Mouse (Mus musculus) right cerebral cortex, postnatal 4 days (tissue): ENCODE measurements at regions not wholly inside any gene's neighbourhood (a gene's known extent, or its start where the extent isn't known, plus 50 kb on each side); places are given as distances from the start of the nearest gene placed in this dataset.
A peak's percentile ranks its signal among the peaks of the same experiment; 100 is the strongest.

Experiments used
- DNase-seq: peaks from one replicate; pipeline ENCODE4 v3.0.0-alpha.2; 2022

DNA sequence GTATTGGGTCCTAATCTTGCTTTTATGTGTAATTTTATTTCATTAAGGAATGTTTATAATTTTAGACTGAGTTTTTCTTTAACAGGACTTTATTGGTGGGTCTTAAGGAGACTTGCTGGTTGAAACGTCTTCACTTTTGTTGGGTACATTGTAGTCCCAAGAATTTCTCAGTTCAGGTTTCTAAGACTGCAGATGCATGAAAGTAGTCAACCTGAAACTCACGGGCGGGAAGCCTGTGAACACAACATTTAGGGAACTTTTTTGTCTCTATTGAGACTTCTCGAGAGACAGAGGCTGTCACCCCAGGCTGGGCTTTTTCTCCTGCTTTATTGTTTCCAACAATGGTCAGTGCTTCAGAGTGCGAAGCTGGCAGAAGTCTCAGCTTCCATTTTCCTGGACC lies 152.5 kb upstream of the Ankrd55 start:
- no peak for DNase-seq

DNA sequence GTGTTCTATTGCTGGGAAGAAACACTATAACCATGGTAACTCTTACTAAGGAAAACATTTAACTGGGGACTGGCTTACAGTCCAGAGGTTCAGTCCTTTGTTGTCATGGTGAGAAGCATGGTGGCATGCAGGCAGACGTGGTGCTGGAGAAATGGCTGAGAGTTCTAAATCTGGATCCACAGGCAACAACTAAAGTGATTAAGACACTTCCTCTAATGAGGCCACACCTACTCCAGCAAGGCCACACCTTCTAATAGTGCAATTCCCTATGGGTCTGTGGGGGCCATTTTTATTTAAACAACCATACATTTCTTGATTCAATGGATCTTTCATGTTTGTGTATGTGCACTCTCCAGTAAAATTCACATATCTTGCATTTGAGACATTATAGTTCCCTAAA lies 151.4 kb upstream of the Ankrd55 start:
- DNase-seq, result no peak

DNA sequence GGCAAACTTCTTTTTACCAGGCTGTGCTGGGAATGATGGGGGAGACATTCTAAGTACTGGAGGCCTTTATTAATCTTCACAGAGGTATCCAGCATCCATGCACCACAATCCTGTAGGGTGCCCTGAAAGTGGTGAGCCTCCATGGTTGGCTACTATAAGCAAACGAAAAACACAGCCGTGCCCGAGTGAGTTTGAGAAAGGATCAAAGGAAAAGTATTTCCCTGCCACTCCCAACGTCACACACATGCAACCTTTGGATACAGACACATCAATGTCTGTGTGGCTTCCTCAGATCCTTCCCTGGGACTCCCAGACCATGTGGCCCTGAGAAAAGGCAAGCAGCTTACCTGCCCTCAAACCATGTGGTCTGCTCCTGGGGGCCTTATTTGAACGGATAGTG lies 147.4 kb upstream of the Ankrd55 start:
- DNase-seq, result no peak

DNA sequence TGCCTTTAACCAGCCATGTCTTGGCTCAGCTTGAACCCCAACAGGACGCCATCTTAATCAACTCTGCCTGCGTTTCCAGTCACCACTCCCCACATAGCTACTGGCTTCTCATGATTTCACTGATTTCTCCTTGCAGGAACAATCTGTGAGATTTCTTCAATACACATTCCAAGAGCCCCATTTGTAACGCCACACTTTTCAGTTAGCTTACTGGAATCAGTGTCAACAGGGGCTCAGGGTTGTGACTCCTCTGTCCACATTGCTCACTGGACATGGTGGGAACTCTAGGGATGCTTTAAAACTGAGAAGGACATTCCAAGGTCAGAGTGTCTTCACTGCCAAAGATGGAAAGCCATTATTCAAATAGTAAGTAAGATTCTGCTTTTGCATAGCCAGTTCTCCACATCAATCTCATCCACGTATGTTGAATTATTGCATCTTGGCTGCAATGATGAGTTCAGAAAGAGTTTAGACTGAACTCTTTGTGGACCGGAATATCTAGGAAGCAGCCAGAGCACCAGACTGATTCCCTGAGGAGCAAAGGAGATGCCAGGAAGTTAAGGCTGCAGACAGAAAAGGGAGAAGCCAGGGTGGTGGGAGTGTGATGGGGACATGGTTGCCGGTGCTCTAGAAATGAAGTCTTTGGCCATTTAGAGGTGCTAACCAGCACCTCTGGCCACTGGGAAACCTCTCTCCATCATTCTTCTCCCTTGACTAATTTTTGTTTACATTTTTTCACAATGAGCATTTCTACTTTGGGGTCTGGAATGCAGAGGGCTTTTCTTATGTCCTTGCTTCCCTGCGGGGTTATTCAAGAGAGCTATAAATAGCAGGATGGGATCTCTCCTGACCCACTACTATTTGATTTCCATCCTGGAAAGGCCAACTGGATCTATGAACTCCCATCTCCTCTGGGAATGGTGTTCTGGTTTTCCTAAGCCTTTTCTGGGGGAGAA lies 143.6 kb upstream of the Ankrd55 start:
- DNase-seq, result no peak

DNA sequence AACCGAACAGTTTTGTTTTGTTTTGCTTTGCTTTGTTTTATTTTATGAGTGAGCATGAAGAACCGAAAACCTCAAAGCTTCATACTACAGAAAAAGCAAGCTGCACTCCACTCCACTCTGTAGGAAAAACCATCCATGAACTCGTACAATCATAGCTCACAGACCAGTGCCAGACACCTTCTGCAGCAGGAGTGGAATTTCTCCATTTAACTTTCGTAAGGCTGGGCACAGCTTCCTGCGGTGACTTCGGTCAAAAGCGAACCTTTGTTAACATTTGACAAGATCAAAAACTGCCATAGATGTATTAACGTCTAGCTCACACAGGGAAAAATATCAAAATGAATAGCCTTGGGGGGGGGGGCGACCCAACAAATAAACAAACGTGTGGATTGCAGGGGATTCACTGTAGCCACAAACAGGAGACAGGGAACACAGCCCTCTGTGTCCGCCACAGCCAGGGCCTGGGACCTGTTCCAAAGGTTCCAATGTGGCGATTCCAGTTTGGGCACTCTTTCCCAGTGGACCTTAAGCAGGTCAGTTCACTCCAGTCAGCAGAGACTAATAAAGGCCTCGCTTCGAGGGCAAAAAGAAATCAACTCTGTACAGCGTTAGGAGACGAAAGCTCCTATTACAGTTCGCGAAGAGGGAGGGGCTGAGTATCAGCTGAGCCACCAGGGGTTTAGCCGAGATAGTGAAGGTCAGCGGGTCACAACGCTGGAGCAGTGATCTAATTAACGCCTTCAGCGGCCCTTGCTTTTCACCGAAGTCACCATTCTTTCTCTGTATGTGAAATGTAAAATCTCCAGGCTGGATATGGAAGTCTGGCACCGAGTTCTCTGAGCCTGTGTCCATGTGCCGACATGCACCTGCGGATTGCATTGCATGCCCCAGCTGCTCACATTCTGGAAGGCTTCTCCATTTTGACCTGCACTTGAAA lies 135.4 kb upstream of the Ankrd55 start:
- peak; percentile 26 for DNase-seq

DNA sequence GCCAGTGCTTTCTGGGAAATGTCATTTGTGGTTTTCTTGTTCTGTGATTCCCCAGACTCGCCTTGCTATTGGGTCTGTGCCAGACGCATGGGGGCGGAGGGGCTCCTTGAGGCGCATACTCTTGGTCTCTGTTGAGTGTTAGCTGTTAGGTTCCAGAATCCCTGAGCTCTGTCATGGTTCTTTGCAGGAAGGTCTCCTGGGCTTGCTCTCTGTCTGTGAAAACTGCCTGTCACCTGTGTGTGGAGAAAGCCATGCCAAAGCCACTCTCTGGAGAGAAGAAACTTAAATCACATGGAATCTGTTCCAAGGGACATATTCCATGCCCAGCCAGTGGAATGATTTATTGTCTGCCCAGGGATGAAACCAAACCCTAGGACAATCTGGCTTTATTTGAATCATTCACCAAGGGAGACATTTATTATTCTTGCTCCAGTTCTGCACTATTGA lies 134.5 kb upstream of the Ankrd55 start:
- no peak for DNase-seq

DNA sequence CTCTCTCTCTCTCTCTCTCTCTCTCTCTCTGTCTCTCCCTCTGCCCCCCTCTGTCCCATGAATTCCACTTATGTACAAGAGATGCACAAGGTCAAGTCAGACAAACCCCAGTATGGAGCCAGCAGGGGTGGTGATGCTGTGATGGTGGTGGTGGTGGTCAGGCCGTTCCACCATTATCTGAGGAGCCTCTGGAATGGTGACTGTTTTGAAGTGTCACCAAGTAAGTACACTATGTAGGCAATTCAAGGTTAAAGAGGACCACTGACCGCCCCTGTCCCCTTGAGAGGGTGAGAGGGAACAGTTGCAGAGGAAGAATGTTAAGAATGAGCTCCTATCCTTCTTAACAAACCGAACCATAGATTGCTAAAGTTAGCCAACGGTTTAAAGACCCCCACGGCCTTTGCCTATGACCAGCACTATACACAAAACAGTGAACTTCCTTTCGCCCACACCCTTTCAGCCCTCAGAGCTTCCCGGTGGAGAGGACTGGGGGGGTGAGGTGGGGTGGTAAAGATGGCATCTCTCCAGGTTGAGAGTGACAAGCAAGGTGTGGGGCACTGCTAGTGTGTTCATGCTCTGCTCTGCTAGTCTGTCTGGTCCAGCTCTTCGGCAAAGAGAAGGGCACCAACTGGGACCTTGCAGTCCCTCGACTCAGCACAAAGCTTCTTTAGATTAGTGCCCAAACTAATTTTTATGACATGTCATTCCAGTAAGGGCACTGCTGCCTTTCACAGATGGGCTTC lies 128.7 kb upstream of the Ankrd55 start:
- no peak for DNase-seq

DNA sequence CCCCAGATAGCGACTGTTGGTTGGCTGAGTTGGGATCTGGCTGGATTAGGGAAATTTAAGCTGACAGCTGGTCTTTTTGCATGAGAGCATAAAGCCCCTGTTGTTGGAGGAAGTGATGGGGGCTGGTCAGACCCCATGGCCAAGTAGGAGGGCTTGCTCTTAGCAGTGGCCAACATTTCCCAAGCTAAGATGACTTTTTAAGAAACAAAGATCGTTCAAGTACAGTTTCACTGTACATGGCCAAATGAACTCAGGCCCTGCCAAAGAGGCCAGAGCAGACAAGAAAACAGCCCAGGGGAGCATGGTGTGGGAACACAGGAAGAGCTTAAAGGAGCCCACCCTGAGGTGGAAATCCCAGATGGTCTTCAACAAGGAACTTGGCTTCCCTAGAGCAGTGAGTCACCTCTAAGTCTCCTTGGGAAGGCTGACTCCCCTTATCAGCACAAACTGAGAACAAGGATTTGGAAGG lies 128.0 kb upstream of the Ankrd55 start:
- no peak for DNase-seq

DNA sequence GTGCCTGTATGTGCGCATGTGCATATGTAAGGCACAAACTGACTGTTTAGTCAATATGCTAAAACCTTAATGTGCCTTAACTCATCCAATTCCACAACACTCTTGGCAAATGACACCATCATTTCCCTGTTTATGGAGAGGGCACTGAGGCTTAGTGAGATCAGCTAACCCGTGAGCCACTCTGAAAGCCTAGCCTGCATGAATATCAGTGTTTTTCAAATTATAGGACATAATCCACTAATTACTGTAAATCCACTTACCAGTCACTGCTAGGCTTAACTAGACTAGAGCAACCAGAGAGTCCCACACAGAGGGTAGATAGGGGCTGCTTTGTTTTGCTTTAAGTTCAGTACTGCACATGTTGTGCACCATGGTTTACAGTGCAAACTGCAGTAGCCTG lies 127.5 kb upstream of the Ankrd55 start:
- DNase-seq, result no peak

DNA sequence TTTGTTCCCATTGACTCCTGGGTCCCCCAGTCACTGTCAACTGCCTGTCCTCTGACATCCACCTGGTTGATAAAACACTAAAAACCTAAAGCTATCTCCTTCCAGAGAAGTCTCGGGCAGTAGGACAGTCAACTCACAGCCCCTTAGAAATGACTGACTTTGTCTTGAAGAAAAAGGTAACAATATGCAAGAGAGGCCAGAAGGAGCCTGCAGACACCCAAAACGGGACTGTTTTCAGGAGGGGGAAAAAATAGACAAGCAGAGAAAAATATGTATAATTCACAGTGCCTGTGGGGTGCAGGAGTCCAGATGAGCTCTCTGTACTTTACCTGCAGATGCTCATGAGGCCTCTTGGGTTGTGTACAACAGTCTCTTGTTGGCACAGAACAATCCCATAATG lies 126.4 kb upstream of the Ankrd55 start:
- DNase-seq, result no peak

DNA sequence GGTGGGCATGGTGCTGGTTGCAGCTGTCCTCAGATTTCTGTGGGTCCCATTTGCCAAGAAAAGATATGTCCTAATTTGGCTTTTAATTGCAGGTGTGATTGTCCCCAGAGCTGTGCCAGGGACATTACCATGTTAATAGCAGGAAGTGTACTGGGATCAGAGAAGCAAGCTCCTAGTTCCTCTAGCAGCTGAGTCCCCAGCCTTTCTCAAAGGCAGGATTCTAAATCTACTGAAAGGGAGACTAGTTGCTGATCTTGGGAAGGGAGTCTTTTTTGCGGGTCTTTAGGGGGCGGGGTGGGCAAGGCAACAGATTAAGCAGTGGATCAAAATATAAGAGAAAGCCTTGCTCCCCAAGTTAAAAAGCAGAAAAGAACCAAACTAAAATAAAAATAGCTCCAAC lies 122.3 kb upstream of the Ankrd55 start:
- DNase-seq, result no peak

DNA sequence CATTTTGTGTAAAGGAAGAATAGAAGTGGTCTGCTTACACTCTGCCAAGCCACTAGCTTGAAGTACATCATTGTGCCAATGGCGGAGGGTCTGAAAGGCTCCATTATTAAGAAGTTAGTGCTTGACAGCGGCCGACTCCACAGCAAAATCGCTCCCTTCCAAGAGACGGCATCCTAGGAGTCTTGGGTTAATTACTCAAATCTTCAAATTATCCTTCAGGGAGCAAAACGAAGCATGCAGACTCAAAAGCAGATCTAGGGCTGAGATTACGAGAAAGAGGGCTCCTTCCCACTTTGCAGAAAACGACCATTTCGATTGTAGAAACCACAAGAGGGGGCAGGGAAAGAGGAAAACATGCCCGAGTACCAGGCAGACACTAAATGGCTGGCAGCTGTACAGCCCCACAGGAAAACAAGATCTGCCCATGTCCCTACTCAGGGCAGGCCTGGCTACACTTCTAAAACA lies 121.9 kb upstream of the Ankrd55 start:
- DNase-seq, result no peak

DNA sequence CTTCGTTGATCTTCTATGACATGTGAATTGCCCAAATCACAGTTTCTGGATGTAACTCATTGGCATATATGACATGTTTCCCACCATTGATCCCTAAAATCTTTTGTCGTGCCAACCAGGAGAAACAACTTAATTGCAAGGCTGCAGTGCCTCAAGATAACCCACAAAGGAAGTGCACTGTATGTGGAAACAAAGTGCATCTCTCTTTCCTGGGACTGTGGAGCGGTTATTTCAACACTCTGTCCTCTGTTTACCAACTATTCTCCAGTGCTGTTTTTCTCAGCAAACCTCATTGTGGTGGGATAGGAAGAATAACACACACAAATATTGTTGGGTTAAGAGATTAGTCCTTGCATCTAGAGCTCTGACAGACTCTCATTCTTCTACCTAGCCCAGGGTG lies 119.8 kb upstream of the Ankrd55 start:
- DNase-seq, result no peak

DNA sequence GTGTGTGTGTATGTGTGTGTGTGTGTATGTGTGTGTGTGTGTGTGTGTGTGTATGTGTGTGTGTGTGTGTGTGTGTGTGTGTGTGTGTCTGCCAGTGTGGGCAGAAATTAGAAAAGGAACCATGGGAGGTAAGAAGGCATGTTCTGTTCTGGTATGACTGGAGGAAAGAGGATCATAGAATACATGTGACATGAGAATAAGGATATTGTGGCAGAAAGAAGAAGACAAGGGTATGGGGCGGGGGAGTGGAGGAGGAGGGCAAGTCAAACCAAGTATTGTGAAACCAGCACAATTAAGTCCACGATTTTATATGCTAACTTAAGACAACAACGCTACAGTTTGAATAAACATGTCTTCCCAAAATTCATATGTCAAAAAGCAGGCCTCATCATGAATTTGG lies 117.4 kb upstream of the Ankrd55 start:
- no peak for DNase-seq

DNA sequence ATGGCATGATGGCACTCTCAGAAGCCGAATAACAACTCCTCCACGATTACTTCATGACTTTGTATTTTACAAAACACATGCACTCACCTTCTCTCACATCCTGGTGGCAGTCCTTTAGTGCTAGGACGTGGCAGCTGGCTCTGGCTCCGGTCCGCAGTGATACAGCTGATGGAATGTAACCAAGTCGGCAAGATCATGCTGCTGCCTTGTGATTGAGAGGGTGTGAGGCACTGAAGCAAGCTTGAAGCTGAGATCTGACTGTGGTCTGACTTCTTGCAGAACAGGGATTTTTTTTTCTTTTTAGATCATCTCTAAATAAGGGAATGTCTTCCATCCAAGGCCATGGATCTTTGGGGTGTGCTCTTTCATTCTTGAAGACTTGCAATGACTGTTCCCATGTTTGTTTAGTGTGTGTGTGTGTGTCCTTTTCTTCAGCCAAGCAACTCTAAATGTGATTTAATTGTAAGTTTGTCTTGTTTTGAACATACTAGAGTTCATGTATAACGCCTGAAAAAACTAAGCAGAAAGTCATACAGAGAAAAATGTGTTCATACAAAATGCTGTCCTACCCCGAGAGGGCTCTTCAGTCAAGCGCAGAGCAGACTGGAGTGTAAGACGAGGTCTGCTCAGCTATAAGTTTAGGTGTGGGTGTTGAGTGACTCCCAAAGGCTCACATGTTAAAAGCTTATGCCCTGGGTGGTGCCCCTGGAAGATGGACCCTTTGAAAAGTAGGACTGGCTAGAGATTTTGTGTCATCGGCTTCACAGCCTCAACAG lies 116.1 kb upstream of the Ankrd55 start:
- no peak for DNase-seq

DNA sequence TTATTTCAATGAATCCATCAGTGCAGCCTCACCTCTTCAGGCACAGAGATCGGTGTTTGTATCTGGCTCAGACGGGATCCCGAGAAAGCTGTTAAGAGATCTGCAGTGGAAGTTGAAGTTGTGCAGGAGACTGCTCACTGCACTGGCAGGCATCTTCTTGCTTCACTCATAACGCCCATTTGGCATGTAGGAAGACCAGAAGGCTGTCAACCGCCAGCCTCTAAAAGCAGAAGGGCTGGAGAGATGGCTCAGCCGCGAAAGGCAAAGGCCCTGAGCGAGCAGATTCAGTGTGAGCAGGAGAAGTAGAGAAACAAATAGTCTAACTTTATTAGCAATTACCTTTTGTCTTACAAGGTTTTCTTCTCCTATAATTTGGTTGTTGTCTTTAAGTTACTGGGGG lies 114.3 kb upstream of the Ankrd55 start:
- no peak for DNase-seq

DNA sequence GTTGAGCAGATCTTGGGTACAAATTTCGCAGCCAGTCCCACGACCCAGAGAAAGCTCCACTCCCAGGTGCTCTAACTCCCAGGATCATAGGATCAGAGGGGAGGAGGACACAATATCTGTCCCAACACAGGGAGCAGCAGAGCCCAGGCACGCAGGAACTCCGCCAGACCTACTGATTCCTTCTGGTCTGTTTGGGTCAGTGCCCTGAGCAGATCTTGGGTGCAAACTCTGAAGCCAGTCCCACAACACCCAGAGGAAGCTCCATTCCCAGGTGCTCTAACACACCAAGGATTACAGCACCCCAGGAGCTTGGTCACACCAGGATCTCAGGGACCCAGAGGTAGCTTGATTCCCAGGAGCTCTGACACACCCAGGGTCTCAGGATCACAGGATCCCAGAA lies 110.2 kb upstream of the Ankrd55 start:
- DNase-seq, result no peak

DNA sequence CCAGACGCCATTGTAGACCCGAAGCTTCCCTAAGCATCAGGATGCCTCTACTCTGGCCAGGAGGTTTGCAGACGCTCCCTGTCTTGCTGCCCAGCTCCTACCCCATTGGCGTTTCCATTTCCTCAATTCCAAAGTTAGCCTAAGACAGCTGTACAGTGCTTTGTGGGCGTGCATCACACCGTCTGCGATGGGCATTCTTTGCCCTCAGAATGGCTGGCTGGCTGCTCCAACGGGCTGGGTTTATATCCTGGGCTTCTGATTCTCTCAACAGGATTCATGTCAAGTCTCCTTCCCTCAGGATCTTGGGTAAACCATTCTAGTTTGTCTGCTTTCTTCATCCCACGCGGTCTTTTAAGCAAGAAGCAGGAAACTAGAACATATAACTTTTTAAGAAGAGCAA lies 104.3 kb upstream of the Ankrd55 start:
- no peak for DNase-seq

DNA sequence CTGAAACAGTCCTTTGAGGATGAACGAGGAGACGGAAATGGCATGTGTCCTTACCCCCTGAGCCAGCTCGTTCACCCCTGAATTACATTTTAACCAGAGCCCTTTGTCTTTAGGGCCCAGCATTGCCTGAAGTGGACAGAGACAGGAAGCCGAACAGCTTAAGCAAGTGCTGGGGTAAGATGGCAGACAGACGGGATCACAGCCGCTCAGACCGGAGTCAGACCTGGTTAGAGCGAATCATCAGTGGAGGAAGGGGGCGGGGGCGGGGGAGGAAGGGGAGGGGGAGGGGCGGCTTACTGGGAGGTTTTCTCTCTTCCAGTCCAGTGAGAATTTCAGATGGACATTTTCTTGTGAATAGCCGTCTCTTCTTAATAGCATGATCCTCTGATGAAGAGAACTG lies 103.1 kb upstream of the Ankrd55 start:
- DNase-seq, result no peak

DNA sequence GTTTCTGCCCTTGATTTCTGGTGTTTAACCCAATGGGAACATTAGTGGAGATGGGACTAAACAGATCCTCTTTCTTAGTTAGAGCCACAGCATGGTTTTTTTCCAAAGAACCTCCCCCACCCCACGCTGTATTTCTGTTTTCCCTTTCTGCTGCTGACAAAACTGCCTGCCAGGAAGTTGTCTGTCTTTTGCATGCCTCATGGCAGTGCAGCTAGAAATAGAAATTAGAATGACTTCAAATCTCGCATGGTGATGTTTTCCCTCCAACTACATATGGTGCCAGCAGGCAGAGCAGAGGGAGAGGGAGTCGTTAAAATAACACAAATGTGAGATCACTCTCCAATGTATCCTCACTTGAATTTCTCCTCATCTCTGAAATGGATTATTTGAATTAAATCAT lies 101.0 kb upstream of the Ankrd55 start:
- DNase-seq, result peak; percentile 37

DNA sequence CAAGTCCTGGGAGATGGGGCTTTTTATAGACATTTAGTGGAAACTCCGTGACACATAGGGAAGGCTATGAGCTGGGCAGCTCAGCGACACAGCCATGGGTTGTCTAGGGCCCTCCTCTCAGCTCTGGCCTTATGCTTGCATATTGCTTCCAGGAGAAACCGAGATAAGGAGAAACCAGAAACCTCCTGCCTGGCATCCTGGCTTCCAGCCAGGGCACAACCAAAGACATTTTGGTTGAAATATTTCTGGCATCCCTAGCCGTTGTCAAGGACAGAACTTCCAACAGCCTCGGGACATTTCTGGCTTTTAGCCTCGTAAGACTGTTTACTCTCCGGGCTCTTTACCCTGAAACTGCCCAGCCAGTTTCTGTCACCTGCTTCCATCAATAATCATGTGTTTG lies 99.9 kb upstream of the Ankrd55 start:
- no peak for DNase-seq
